Comparison of ENCODE assay signal across 16 mouse cellular contexts in genomic region chr1:35878426-35878825, GRCm38 (mm10).
DNase-seq lines count a peak whose midpoint lies in the region; ATAC-seq and TF ChIP-seq lines count a peak whose summit lies in the region.
"Had no signal": no experiment of that assay in that cellular context is flagged by ENCODE, and none has a peak within 500 bp of the region (broad histone marks: within the 10 kb centered on the region; RNA-seq: fewer than 3 reads in every experiment).

No protein-coding gene starts in this region.

- no peaks in the 10 kb centered on the region for H3K9me3 ChIP-seq in forebrain, embryonic 11.5 days (ENCODE audit: control insufficient read depth, low read length)
- no peaks in the 10 kb centered on the region for H3K9me3 ChIP-seq in forebrain, embryonic 15.5 days
- H3K9me3 ChIP-seq: heart, embryonic 13.5 days; hindbrain, embryonic 15.5 days; limb, embryonic 10.5 days; midbrain, embryonic 13.5 days had no signal

- DNase-seq in forebrain, embryonic 11.5 days (ENCODE audit: low spot score) = peak; percentile 10
- peak; percentile 11 for DNase-seq in lung, postnatal 14 days
- DNase-seq in lung, adult 2 months = no peak
- DNase-seq in heart, adult 8-10 months (ENCODE audit: low spot score) = peak; percentile 27
- DNase-seq in neural tube, embryonic 10.5 days (ENCODE audit: extremely low spot score, low spot score) = no peak
- DNase-seq in frontal cortex, postnatal 25 days (ENCODE audit: low spot score in 2 of 2) = no peak
- DNase-seq: kidney, adult 2 months; kidney, postnatal 36 days; right cerebral cortex, postnatal 14 days had no signal

- TF ChIP-seq POLR2A in lung, adult 2 months (IDR thresholded peaks at IDR 0.05; ENCODE audit: borderline replicate concordance, extremely low read depth, low read depth, low read length) = no peak

- H3K4me2 ChIP-seq in forebrain, embryonic 11.5 days (ENCODE audit: low read depth, low read length, severe bottlenecking) = no peak overlapping the region
- no peak overlapping the region for H3K4me2 ChIP-seq in forebrain, embryonic 15.5 days (replicated peaks)
- H3K4me2 ChIP-seq: heart, embryonic 13.5 days; hindbrain, embryonic 15.5 days; midbrain, embryonic 13.5 days had no signal

- no peak overlapping the region for H3K9ac ChIP-seq in forebrain, embryonic 11.5 days (ENCODE audit: low read length)
- no peak overlapping the region for H3K9ac ChIP-seq in forebrain, embryonic 15.5 days (replicated peaks)
- H3K9ac ChIP-seq: heart, embryonic 13.5 days; hindbrain, embryonic 15.5 days; liver, embryonic 14.5 days; midbrain, embryonic 13.5 days had no signal

- H3K27ac ChIP-seq in forebrain, embryonic 11.5 days (ENCODE audit: low read depth, low read length) = no peak overlapping the region
- no peak overlapping the region for H3K27ac ChIP-seq in forebrain, embryonic 15.5 days (replicated peaks)
- H3K27ac ChIP-seq: hindbrain, embryonic 15.5 days; limb, embryonic 10.5 days; liver, embryonic 14.5 days; macrophage; midbrain, embryonic 13.5 days had no signal

- H3K27me3 ChIP-seq in forebrain, embryonic 11.5 days (ENCODE audit: control insufficient read depth, insufficient read depth, low read length) = no peaks in the 10 kb centered on the region
- no peaks in the 10 kb centered on the region for H3K27me3 ChIP-seq in forebrain, embryonic 15.5 days
- H3K27me3 ChIP-seq: heart, embryonic 13.5 days; hindbrain, embryonic 15.5 days; midbrain, embryonic 13.5 days had no signal

- H3K4me1 ChIP-seq in forebrain, embryonic 11.5 days (replicated peaks; ENCODE audit: control insufficient read depth, insufficient read depth, low read length) = peaks cover 11% of the 10 kb centered on the region; the same call in 1 of the 2 replicates
- H3K4me1 ChIP-seq in forebrain, embryonic 15.5 days = peaks cover 25% of the 10 kb centered on the region
- peaks cover 2% of the 10 kb centered on the region; the same call in 1 of the 2 replicates for H3K4me1 ChIP-seq in lung, adult 2 months (ENCODE audit: control insufficient read depth, insufficient read depth, low read length)

- no peak overlapping the region for H3K4me3 ChIP-seq in forebrain, embryonic 11.5 days (ENCODE audit: low read depth, low read length)
- H3K4me3 ChIP-seq in forebrain, embryonic 15.5 days = no peak overlapping the region
- no peak overlapping the region for H3K4me3 ChIP-seq in lung, adult 2 months (replicated peaks; ENCODE audit: extremely low read depth, low read depth, low read length)
- H3K4me3 ChIP-seq: heart, embryonic 13.5 days; hindbrain, embryonic 15.5 days; limb, embryonic 10.5 days; midbrain, embryonic 13.5 days had no signal

- WGBS in forebrain, embryonic 11.5 days = 96% methylated on average over 4 of the region's 4 CpGs
- 70% methylated on average over 4 of the region's 4 CpGs for WGBS in forebrain, embryonic 15.5 days
- 78% methylated on average over 4 of the region's 4 CpGs for WGBS in lung, adult 2 months

- no peak for ATAC-seq in forebrain, embryonic 11.5 days (replicated peaks; ENCODE audit: low FRiP score)
- ATAC-seq in forebrain, embryonic 15.5 days (replicated peaks) = no peak
- ATAC-seq: midbrain, embryonic 13.5 days had no signal

- TF ChIP-seq CTCF in lung, adult 2 months (IDR thresholded peaks at IDR 0.05; ENCODE audit: insufficient read depth, low read length) = no peak

- no peaks in the 10 kb centered on the region for H3K36me3 ChIP-seq in forebrain, embryonic 11.5 days (ENCODE audit: control insufficient read depth, insufficient read depth, low read length)
- no peaks in the 10 kb centered on the region for H3K36me3 ChIP-seq in forebrain, embryonic 15.5 days
- H3K36me3 ChIP-seq: heart, embryonic 13.5 days; hindbrain, embryonic 15.5 days; limb, embryonic 10.5 days; midbrain, embryonic 13.5 days had no signal

Comparison
In these comparisons a context has a peak if more than half of its experiments do, and no peak if none do; other contexts are left out.
1. DNase-seq: peak in forebrain, embryonic 11.5 days (single experiment), lung, postnatal 14 days (single experiment) and heart, adult 8-10 months (single experiment); none in lung, adult 2 months (single experiment), neural tube, embryonic 10.5 days (single experiment) and frontal cortex, postnatal 25 days (0 of 2).